Mouse (Mus musculus) CH12.LX (cell line): ENCODE measurements around the gene Mmp23. TPM values are rescaled to one million over a fixed set of nuclear protein-coding genes. Genes with fewer than 3 reads are reported as not detected.

Experiments used
- DNase-seq: peaks from one replicate; pipeline ENCODE4 v3.0.0-alpha.2; 2013; ENCODE audit errors: extremely low read depth
- H3K27ac ChIP-seq: 2 replicates; pipeline ENCODE4 v1.5.1; 2012; ENCODE audit warnings: low read depth, mild to moderate bottlenecking, control low read depth, moderate library complexity; ENCODE audit not compliant: insufficient read depth
- H3K27me3 ChIP-seq: replicated peaks from 2 replicates; pipeline ENCODE3; 2012; ENCODE audit warnings: inconsistent platforms
- H3K36me3 ChIP-seq, 2 experiments: replicated peaks in 1 of 2; 2 replicates each; pipeline versions ENCODE3 to v1.6.1; 2012; ENCODE audit warnings: inconsistent platforms in 1 of 2, low read length in 1 of 2, mild to moderate bottlenecking in 1 of 2, mixed read lengths in 1 of 2, moderate library complexity in 1 of 2; ENCODE audit not compliant: control insufficient read depth in 1 of 2, insufficient read depth in 1 of 2
- H3K4me1 ChIP-seq, 2 experiments: 2 replicates each; pipeline ENCODE4 v1.6.1; 2012; ENCODE audit warnings: inconsistent platforms in 1 of 2, moderate library complexity in 1 of 2; ENCODE audit not compliant: insufficient read depth in 2 of 2, control insufficient read depth in 1 of 2
- H3K4me2 ChIP-seq: 2 replicates; pipeline ENCODE4 v1.6.1; 2012; ENCODE audit warnings: low read depth, mild to moderate bottlenecking, control low read depth; ENCODE audit not compliant: poor library complexity, insufficient read depth, severe bottlenecking
- H3K4me3 ChIP-seq, 3 experiments: fragments of 150-350 bp in 1 of 3; sonication (generic) in 1 of 3; replicated peaks in 1 of 3; 2 replicates each; pipeline versions ENCODE3 to v1.5.1; 2011 to 2012; ENCODE audit warnings: low read depth in 2 of 3, low read length in 2 of 3, mild to moderate bottlenecking in 2 of 3, moderate library complexity in 2 of 3, control low read depth in 1 of 3, improper control_type of control experiment in 1 of 3, inconsistent platforms in 1 of 3, mixed read lengths in 1 of 3; ENCODE audit not compliant: poor library complexity in 1 of 3
- H3K79me2 ChIP-seq: replicated peaks from 2 replicates; pipeline ENCODE4 v1.6.1; 2012; ENCODE audit warnings: mild to moderate bottlenecking, moderate library complexity; ENCODE audit not compliant: control insufficient read depth, poor library complexity, insufficient read depth, severe bottlenecking; ENCODE audit errors: extremely low read depth
- H3K9ac ChIP-seq: 2 replicates; pipeline ENCODE4 v1.6.1; 2012; ENCODE audit warnings: low read depth, mild to moderate bottlenecking, control low read depth, moderate library complexity; ENCODE audit not compliant: insufficient read depth
- H3K9me3 ChIP-seq: replicated peaks from 2 replicates; pipeline ENCODE3; 2012; ENCODE audit warnings: low read length, inconsistent platforms, mixed read lengths
- CHD1 ChIP-seq: IDR thresholded peaks from 2 replicates; pipeline ENCODE4 v1.6.1; 2012; ENCODE audit warnings: low read depth, low read length, improper control_type of control experiment, inconsistent platforms
- EP300 ChIP-seq: IDR thresholded peaks from 2 replicates; pipeline ENCODE4 v1.6.1; 2011; ENCODE audit warnings: low read length, improper control_type of control experiment
- ETS1 ChIP-seq: conservative IDR thresholded peaks from 2 replicates; pipeline ENCODE4 v1.6.1; 2012; ENCODE audit warnings: low read depth, mild to moderate bottlenecking, inconsistent platforms, low read length, improper control_type of control experiment, moderate library complexity
- IRF4 ChIP-seq: IDR thresholded peaks from 2 replicates; pipeline ENCODE4 v1.6.1; 2014; ENCODE audit warnings: low read depth, mild to moderate bottlenecking, inconsistent platforms, low read length, improper control_type of control experiment
- JUN ChIP-seq: IDR thresholded peaks from 2 replicates; pipeline ENCODE4 v1.6.1; 2011; ENCODE audit warnings: low read depth, mild to moderate bottlenecking, low read length, improper control_type of control experiment, moderate library complexity; ENCODE audit not compliant: insufficient read depth
- MAZ ChIP-seq: IDR thresholded peaks from 2 replicates; pipeline ENCODE4 v1.6.1; 2012; ENCODE audit warnings: low read depth, mild to moderate bottlenecking, inconsistent platforms, low read length, improper control_type of control experiment, moderate library complexity
- MYC ChIP-seq: IDR thresholded peaks from 2 replicates; pipeline ENCODE4 v1.6.1; 2011; ENCODE audit warnings: low read depth, mild to moderate bottlenecking, improper control_type of control experiment, low read length
- NELFE ChIP-seq: IDR thresholded peaks from 2 replicates; pipeline ENCODE4 v1.6.1; 2011; ENCODE audit warnings: low read depth, low read length, improper control_type of control experiment
- PAX5 ChIP-seq: IDR thresholded peaks from 2 replicates; pipeline ENCODE4 v1.6.1; 2012; ENCODE audit warnings: low read length, inconsistent platforms, mixed read lengths
- POLR2A ChIP-seq: IDR thresholded peaks from 2 replicates; pipeline ENCODE4 v1.6.1; 2011; ENCODE audit warnings: low read depth, mild to moderate bottlenecking, improper control_type of control experiment, low read length
- SIN3A ChIP-seq: IDR thresholded peaks from 2 replicates; pipeline ENCODE4 v1.6.1; 2012; ENCODE audit warnings: low read length, improper control_type of control experiment, inconsistent platforms
- TCF12 ChIP-seq: IDR thresholded peaks from 2 replicates; pipeline ENCODE4 v1.6.1; 2014; ENCODE audit warnings: low read depth, mild to moderate bottlenecking, inconsistent platforms, low read length, improper control_type of control experiment
- USF2 ChIP-seq: conservative IDR thresholded peaks from 2 replicates; pipeline ENCODE4 v1.6.1; 2011; ENCODE audit warnings: low read depth, low read length, improper control_type of control experiment
- ZKSCAN1 ChIP-seq: IDR thresholded peaks from 2 replicates; pipeline ENCODE4 v1.6.1; 2012; ENCODE audit warnings: low read depth, inconsistent platforms, low read length, improper control_type of control experiment, borderline replicate concordance
- ZMIZ1 ChIP-seq: IDR thresholded peaks from 2 replicates; pipeline ENCODE4 v1.6.1; 2012; ENCODE audit warnings: low read depth, mild to moderate bottlenecking, inconsistent platforms, low read length, improper control_type of control experiment
- dilution Hi-C: fragments of 300-500 bp; cut with MboI; formaldehyde crosslinking; loops from 2 replicates; pipeline ENCODE4 v1.14.3; 2020; ENCODE audit warnings: low sequenced_read_pairs; ENCODE audit not compliant: extremely low pct_unique_long_range_greater_than_20kb, extremely low pct_ligation_motif_present
- in situ Hi-C: fragments of 300-500 bp; cut with MboI; formaldehyde crosslinking; loops from 3 replicates; pipeline ENCODE4 v1.14.3; 2019; ENCODE audit warnings: low sequenced_read_pairs, low pct_ligation_motif_present, low pct_unique_long_range_greater_than_20kb, mixed read lengths
- polyA plus RNA-seq: library from polyadenylated mRNA; unstranded; fragments of >175 nt; gene quantifications from 2 replicates; pipeline ENCODE4 v1.2.1, GENCODE M21; 2012; ENCODE audit warnings: low read depth; ENCODE audit not compliant: insufficient read length
- total RNA-seq, 2 experiments: library from RNA; depleted of rRNA; stranded (reverse); fragments of 300-350 nt in 1 of 2; fragments of >200 nt in 1 of 2; gene quantifications; 2 replicates each; pipeline ENCODE4 v1.2.3; 2012 to 2014

Gene Mmp23
- total and polyA plus RNA-seq, 3 experiments, result 1.1 to 7.9 (median 2.0) TPM

- Histone ChIP-seq H3K4me3 (peak overlapping the region in 2 of 3 experiments; percentile 25 to 55), H3K4me2 (peak overlapping the region; percentile 79)
- dilution Hi-C loops, result no loop called here
Measured at GRCm38 (mm10) chr4:155696261-155697255, 43.4 kb upstream of the Mmp23 start.

DNA sequence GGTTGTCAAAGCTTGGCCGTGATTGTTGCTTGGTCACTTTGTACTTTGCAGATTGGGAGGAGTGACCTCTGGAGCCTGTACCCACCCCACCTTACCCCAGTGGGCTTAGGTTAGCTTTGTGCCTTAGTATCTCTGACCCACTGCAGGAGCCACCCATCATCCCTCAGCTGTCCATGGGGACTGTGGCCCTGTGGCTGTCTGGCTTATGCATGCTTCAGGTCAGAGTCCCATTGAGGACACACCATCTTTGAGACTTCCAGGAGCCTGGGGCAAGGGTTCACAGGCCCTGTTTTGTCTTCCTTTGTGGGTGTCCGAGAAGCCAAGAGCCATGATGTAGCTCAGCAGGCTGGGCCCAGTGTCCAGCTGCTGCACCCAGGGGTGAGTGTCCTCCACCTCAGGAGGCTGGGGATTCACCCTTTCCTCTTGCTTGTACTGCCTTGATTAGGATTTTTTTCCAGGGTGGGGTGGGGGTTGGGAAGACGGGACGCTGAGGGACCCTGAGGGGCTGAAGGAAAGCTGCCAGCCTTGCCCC, 42.4 kb upstream of the Mmp23 start:
- dilution Hi-C loops, result no loop called here
- Histone ChIP-seq H3K79me2 (no peaks in the 10 kb centered on the region), H3K4me2 (peak overlapping the region; percentile 79), H3K9ac (peak overlapping the region; percentile 53; the same call in 1 of the 2 replicates), H3K36me3 (no peaks in the 10 kb centered on the region), H3K4me3 (peak overlapping the region in 2 of 3 experiments; percentile 55 to 69), H3K27ac (no peak overlapping the region), H3K4me1 (peaks cover 24 to 44% of the 10 kb centered on the region in 2 experiments), H3K27me3 (peaks cover 26% of the 10 kb centered on the region)
- in situ Hi-C loops, result loop anchor here (10.0 kb wide), 1 partner anchor 211 kb away; no protein-coding TSS in a partner anchor
- TF ChIP-seq ZMIZ1 (no peak), USF2 (no peak)
- TF ChIP-seq, all 38 proteins: peak for 0
- DNase-seq, result no peak
- peaks cover 3% of the 10 kb centered on the region for H3K9me3 ChIP-seq

More at GRCm38 (mm10) chr4:155696261-155697255, 43.4 kb upstream of the Mmp23 start:
- TF ChIP-seq PAX5 (no peak), POLR2A (0 out of 2 replicates have a peak, but pooled peaks have one; percentile 22), ETS1 (0 out of 2 replicates have a peak, but pooled peaks have one; percentile 8), EP300 (0 out of 2 replicates have a peak, but pooled peaks have one; percentile 17), MAZ (peak; percentile 73), ZKSCAN1 (peak; percentile 24), MYC (no peak), NELFE (0 out of 2 replicates have a peak, but pooled peaks have one; percentile 20), SIN3A (peak; percentile 45; the same call in 1 of the 2 replicates), JUN (0 out of 2 replicates have a peak, but pooled peaks have one; percentile 16), TCF12 (no peak), IRF4 (peak; percentile 29; the same call in 1 of the 2 replicates), CHD1 (peak; percentile 95)
- H3K4me1 ChIP-seq, result peaks cover 22 to 44% of the 10 kb centered on the region in 2 experiments
- H3K79me2 ChIP-seq, result no peaks in the 10 kb centered on the region
- peak overlapping the region; percentile 27 for H3K9ac ChIP-seq
- DNase-seq, result no peak
- H3K27ac ChIP-seq, result peak overlapping the region; percentile 83
- H3K27me3 ChIP-seq, result peaks cover 26% of the 10 kb centered on the region
- H3K36me3 ChIP-seq, result no peaks in the 10 kb centered on the region
- in situ Hi-C loops, result loop anchor here (10.0 kb wide), 1 partner anchor 212 kb away; no protein-coding TSS in a partner anchor
- peaks cover 3% of the 10 kb centered on the region for H3K9me3 ChIP-seq
